Mouse (Mus musculus) G1E (cell line): ENCODE results near the gene Trib2.

ENCODE experiments used
- CTCF ChIP-seq: IDR thresholded peaks from 2 replicates; pipeline ENCODE4 v1.5.1; 2012; ENCODE audit warnings: low read depth, low read length, inconsistent platforms, mixed read lengths
- GATA1 ChIP-seq: IDR thresholded peaks from 2 replicates; pipeline ENCODE4 v1.6.1; 2012; ENCODE audit warnings: borderline replicate concordance, low read length, inconsistent platforms, mixed read lengths

DNA sequence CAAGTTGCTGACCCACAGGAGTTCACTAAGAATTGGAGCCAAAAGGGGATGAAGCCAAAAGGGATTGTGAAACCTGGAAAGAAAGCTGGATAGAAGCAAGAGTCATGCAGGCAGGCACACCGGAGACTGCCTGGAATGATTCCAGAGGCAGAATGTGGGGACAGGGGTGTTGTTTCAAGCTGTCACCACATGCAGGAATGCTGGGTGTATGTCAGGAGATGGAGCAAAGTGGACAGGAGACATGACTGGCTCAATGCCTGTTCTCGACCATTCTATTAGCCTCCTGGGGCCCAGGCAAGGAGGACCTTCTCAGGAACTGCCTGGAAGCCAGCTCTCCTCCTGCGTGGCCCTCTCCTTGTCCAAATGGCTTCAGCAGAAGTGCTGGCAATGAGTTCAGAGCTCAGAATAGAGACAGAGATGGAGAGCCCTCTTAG, 33.2 kb upstream of the Trib2 start:
- TF ChIP-seq CTCF = no peak
- TF ChIP-seq GATA1 = no peak
